Mouse (Mus musculus): ENCODE results near the gene Wdfy2.

Gene Wdfy2

DNA sequence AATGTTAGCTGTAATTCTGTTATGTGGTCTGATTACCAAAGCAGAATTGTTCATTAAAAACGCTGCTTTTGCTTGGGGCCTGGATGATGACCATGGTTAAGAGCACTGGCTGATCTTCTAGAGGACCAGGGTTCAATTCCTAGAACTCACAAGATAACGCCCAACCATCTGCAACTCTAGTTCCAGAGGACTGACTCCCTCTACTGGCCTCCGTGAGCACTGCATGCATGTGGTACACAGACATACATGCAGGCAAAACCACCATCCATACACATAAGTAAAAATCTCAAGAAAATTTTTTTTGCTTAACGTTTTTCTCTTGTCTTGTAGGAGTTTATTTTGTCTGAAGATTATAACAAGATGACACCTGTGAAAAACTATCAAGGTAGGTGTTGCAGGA lies 87.3 kb downstream of the Wdfy2 start:
- no peak for DNase-seq (ENCODE audit: low read depth, low spot score)

DNA sequence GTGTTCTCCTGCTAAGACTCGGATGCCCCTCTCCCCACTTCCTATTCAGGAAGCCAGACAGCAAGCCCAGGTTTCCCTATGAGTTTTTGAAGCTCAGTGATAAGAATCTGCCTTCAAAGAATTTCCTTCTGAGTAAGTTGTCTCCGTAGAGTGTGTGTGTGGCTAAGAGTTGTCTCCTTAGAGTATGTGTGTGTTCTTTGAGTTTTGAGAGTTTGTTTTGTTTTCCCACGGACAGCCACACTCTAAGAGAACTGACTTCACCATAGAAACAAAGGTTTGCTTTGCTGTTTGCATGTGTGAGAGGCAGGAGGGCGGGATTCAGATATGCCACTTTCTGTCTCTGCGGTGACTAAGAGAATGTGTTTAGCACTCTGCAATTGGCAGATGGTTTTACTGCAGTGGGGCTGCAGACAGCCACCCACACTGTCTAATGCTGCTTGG lies 90.6 kb downstream of the Wdfy2 start:
- peak; percentile 61 for DNase-seq (ENCODE audit: low read depth, low spot score)

DNA sequence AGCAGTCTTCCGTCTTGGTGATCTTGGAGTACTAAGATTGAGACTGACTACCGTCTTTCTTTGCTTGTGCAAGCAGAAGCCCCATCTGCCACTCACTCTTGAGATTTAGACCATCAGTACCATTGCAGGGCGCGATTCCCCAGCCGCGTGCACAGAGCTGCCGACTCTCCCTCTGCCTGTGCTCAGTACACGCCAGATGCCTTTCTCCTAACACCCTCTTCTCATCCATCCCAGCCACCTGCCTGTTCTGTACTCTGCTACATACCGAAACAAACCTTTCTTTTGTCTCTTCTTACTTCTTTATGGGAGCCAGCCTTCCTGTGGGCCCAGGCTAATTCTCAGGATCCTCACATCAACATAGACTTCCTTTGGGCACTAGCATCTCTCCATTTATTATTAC lies 97.9 kb downstream of the Wdfy2 start:
- DNase-seq (ENCODE audit: low read depth, low spot score) = no peak

DNA sequence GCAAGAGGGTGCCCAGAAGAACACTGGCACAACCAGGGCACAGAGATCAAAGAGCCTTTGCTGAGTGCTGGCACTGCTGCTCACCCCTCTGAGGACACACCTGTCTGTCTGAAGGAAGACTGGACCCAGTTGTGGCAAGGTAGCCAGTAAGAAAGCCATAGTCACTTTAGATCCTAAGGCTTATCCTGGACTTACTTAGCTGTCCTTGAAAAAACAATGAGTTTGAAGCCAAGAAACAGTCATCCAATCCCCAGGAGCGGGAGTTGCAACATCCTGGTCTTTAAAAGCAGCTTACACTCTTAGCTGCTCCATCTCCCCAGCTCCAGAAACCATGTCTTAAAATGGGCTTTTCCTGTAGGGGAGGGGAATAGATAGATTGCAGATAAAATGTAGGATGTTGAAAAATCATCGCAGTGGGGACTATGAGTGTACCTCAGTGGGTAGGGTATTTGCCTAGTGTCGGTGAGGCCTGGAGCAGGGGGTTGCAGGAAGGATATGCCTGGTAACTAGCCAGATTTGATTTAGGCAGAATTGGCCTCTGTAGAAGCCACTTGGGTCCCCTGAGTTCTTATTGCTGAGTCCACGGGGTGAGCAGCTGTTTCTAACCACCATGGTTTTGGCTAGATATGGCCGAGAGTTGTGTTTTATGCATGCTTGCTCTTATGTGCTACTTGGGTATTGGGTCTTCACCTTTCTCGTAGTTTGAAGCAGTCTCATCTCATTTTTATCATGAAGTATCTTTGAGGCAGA lies 99.3 kb downstream of the Wdfy2 start:
- no peak for DNase-seq (ENCODE audit: low read depth, low spot score)

DNA sequence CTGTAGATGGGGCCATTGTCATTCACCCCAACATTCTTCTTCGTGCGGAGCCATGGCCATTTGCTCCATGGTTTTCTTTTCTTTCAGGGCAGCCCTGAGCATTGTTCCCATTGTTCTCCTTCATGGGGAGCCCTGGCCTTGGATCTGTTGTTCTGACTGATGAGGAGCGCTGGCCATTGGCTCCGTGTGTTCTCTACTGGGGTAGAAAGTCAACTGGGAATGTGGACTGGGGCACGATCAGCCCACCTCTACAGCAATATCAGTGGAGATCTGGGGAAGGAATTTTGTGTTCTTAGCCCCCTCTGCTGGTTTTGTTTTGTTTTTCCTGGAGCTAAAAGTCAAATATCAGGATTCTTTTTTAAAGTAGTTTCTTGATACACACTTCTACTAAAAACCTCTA lies 100.2 kb downstream of the Wdfy2 start:
- no peak for DNase-seq (ENCODE audit: low read depth, low spot score)

DNA sequence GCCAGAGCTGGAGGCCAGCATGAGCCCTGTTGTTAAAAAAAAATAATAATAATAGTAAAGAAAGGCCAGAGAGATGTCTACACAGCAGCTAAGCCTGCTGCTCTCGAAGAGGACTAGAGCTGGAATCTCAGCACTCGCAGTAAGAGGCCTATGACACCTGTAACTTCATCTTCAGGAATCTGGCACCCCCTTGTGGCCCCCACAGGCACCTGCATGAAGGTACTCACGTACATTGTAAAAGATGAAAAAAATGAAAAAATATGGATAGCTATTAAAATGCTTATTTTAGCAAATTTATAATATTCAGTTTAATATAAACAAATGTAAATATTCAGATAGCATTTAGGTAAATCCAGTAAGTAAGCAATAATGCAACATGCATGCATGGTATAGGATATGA lies 102.0 kb downstream of the Wdfy2 start:
- peak; percentile 20 for DNase-seq (ENCODE audit: low read depth, low spot score)

DNA sequence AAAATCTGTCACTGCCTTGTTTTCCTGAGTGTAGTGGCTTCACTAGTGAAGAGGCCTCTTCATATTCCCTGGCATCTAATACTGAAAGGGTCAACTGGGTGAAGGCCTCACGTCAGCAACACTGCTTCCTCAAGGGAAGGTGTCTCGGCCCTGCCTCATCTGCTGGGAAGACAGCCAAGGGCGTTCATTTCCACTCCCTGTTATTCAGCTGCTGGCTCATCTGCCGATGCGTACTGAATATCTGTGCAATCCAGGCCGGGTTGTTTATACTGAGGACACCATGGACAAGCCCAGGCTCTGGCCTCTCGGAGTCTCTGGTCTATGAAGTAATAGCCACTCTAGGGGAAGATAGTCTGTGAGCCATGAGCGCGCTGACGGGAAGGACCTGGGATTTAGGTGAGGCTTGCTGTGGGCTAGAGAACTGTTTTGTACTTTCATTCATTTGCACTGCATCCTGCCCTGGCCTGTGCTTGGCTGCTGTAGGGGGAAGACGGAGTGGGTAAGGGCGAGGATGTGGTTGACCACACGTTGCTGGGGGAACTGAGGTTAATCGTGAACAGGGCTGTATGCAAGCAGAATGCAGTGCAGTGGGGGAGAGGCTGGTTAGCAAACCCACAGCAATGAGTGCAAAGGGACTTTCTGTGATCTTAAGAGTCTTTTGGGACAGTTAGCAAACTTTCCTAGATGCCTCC lies 103.1 kb downstream of the Wdfy2 start:
- DNase-seq (ENCODE audit: low read depth, low spot score) = peak; percentile 92

DNA sequence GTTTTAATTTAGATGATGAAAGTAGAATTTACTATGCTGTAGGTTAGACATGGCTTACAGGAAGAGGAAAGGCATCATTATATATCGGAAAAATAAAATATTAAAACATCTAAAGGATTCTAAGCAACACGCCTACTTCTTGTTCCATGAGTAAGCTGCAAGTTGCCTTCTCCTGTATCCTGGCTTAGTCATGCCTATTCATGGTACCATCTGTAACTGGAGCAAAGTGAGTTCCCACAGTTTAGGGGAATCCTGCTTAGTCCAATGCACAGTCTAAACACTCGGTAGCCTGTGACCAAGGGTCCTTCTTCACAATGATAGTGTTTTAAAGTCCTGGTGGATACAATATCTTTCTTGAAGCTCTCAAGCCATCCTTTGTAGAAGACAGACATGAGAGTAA lies 109.3 kb downstream of the Wdfy2 start:
- no peak for DNase-seq (ENCODE audit: low read depth, low spot score)

DNA sequence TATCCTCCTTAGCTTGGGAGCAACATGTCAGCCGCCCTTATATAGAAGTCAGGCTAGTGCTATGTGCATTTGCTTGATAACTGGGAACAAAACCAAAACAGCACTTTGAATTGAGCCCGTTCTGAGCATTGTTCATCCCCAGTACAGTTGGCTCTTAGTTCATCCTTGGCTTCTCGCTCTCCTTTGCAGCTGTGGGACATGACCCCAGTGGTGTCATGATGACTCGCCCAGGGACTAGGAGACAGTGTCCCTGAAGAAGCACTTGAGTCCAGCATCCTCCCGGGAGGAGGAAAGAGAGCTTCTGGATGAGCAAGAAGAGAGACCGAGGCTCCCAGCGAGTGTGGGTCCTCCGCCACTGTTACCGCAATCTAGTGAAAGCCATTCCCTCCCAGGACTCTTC lies 118.6 kb downstream of the Wdfy2 start:
- no peak for DNase-seq (ENCODE audit: low read depth, low spot score)

DNA sequence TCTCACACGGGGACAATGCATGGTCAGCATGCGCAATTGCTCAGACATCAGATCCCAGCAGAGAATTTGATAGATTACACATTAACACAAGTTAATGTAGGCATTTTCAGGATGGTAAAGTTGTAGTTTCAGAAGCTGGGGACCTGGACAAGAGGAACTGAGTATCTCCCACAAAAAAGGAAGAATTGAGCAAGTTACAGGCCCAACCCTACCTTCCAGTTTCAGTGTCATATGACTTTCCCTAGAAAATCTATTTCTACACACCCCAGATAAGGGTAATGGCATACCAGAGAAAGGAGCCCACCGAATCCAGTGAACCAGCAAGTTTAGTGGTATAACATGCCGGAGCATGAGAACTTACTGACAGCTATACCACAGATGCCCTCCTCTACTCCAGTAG lies 126.2 kb downstream of the Wdfy2 start:
- DNase-seq (ENCODE audit: low read depth, low spot score) = no peak

DNA sequence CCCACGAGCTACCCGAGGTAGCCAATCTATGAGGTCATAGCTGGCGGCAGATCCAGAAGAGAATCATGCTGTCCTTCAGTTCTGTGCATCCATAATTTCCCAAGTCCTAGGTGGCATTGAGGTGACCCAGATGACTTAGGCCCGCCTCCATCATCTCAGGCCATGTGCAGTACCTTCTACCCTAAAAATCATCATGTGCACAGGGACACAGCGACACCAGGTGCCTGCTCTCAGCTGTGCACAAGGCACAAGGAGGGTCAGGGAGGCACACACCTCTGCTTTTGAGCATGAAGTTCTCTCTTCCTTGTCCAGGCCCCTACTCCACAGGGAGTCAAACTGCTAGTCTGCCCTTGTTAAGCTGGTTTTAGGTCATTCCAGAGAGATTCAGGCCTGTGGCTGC lies 127.9 kb downstream of the Wdfy2 start:
- DNase-seq (ENCODE audit: low read depth, low spot score) = no peak

DNA sequence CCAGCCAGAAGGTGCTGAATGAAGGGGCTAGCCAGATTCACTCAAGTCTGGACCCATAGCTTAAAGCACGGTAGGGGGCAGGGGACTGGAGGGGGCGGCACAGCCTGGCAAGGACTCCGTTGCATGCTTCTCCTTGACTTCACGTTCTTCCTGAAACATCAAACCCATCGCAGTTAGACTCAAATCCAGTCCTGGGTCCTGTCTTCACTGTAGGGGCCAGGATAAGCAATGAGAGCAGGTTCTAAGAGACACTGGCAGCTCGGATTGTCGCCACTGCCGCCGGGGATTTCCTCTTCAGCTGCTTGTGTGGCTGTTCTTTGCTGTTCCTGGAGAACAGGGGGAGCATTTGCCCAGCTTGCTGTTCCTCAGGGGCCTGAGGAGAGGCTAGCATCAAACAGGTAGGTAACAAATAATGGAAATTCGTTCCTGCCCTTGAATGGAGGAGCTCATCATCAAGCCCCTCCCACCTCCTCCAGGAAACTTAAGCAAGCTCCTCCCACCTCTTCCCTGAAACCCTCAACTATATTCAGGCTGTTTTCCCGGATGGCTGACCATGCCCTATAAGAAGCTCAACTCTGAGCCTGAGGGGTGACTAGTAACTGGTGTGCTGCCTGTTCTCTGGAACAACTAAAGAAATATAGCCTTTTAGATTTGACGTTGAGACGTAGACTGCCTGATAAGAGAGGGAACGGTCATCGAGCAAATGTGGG lies 128.5 kb downstream of the Wdfy2 start:
- no peak for DNase-seq (ENCODE audit: low read depth, low spot score)

DNA sequence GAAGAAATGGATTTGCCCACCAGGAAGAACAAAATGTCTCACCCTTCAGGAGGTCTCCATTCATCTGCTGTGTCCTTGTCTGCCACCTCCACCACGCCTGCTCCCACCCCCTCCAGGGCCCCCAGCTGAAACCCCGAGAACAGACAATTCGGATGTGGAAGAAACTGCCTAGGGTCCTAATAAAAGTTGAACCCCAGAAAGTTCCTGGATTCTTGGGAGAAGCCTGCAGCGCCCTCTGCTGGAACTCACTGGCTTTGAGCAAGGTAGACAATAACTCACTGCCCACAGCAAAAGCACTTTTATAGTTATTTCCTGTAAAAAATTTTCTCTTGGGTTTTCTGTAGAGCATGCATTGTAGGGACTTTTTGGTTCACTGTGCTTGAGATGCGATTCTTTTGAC lies 137.6 kb downstream of the Wdfy2 start:
- peak; percentile 44 for DNase-seq (ENCODE audit: low read depth, low spot score)

DNA sequence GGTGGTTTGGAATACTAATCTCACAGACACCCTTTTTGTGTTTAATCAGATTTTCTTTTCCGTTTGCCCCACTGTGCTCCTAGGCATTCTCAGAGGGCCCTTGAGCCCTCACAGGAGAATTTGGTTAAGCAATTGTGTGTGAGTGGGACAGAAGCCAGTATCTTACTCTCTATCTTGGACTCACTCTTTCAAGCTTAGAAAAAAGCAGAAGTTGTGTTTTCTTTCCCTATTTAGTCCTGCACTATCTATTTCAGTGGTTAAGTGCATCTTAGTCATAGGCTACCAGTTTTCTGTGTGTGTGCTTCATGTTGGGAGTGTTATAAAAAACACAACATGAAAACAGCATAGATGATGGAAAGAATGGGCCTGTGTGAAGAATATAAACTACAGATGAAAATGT lies 142.3 kb downstream of the Wdfy2 start:
- no peak for DNase-seq (ENCODE audit: low read depth, low spot score)

DNA sequence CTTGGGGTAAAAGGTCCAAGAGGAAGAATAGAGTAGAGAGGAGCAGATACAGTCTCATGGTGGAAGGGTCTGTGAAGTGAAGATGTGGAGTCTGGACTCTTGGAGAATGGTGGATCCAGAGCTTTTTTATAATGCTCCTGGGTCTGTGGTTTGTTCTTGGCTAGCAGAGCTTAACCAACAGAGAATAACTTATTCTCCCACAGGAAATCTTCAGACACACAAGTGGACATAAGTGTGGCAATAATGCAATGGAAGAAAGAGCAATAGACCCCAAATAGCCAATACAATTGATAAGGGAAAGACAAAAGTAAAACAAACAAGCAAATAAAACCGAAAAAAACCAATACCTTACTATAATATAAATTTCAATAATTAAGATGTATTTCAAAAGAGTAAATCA lies 146.9 kb downstream of the Wdfy2 start, which contains the start of gene Defb48:
Defb48 (minus strand) TSS at position 101 of the 400 bp plus-strand sequence.
- no peak for DNase-seq (ENCODE audit: low read depth, low spot score)

DNA sequence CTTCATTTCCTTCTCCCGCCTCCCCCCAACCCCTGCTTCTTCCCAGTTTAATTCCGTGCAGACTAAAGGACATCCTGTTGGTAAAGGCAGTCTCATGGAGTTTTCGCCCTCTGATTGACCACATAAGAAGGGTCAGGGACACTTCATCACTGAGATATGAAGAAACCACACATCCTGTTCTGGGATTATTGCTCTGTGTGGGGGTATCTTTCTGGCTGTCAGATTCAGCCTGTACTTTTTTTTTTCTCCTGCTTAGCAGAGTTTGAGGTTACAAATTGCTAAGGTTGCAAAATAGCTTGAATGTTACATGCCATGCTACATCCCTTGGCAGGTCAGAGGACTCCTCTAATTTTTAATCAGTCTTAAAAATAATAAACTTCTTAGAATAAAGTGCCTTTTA lies 153.8 kb downstream of the Wdfy2 start:
- no peak for DNase-seq (ENCODE audit: low read depth, low spot score)

DNA sequence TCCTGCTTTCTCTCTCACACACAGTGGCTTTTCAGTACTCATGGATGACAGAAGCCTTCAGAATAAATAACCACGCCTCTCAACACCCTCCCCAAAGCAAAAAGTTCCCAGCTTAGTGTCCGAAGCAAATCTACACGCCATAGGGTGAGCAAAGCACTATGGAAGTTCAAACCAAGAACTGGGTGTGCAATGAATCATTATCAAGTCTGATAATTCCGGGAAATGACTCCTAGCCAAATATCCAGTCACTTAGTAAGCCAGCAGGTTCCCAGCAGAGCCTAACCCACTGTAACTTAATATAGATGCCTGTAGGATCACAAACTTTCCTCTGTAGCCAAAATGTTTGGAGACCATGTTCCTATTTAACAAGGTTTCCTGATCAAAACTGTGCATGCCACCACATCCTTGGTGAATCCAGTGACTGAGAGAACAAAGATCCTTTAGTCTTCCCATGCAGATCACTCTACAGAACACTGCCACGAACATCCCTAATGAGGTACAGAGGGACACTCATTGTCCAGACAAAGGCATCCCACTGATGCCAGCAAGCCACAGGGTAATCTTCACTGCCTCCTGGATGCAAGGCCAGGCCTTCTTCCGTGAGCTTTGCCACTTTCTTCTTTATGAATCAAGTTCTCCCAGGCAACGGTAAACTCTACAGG lies 154.5 kb downstream of the Wdfy2 start:
- no peak for DNase-seq (ENCODE audit: low read depth, low spot score)

DNA sequence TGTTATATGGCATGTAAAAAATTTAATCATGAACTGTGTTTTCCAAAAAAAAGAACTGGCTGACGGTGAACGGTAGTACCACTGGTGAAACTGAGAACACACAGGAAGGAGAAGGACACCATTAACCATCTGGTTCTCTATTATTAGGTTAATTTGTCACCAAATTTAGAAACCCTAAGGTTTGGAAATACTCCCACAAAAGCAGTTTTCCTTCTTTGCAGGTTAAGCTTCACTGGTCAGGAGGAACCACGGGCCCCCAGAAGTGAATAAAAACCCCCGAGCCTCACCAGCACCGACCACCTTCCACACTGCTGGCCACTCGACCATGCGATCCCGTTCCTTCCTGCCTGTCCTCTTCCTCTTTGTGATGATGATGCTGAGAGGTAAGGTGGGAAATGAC lies 160.3 kb downstream of the Wdfy2 start, which contains the start of gene Defb47:
Defb47 (plus strand) TSS at position 301 of the 400 bp plus-strand sequence.
- DNase-seq (ENCODE audit: low read depth, low spot score) = no peak

DNA sequence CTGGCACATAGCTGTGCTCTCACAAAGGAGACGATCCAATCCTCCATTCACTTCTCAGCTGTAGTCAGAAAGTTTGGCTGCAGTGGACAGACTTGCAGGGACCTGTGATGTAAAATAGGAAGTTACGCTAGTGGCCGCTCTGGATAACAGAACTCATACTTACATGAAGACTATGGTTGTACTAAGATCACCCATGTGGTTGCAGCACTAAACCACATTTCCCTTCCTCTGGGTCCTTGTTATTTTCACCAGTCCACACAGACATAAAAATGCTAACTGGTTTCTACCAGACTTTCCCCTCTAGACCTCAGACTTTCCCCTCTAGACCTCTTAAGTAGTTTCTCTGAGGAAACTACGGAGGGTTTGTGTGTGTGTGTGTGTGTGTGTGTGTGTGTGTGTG lies 161.5 kb downstream of the Wdfy2 start:
- no peak for DNase-seq (ENCODE audit: low read depth, low spot score)

DNA sequence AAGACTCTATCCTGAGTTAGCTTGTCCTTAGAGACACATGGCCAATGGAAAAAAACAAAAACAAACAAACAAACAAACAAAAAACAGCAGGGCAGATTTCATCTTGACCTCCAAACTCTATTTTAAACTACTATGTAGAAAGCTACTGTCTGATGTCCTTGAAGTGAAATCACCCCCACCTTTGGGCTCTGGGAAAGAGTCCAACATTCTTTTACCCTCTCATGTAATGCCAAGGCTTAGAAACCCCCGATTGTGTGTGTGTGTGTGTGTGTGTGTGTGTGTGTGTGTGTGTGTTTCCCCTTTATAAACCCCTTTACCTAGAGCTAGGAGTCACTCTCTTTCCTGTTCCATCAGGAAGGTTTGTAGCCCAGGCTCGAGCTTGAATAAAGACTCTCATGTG lies 165.1 kb downstream of the Wdfy2 start:
- no peak for DNase-seq (ENCODE audit: low read depth, low spot score)

Measured in CD4-positive helper T cell, adult 2 months (primary cell).